Mouse (Mus musculus): Measurements from ENCODE around the gene Trim66.

Trim66 gene

DNA sequence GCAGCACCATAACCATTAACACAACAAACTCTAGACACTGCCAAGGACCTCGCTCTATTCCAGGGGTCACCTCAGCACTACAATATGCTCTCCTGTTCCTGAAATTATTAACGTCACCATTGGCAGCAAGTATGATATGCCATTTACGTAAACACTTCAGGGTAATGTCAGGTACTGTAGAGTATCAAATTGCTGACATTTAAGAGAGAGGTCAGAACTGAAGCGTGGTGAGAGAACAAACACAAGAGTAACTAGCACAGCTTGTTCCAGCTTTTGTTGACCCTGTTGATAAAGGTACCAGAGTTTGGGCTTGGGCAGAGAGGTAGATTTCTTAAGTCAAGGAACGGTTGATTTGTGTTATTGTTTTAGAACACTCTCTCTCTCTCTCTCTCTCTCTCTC is 65.2 kb downstream of the Trim66 start:
- no peak for DNase-seq

DNA sequence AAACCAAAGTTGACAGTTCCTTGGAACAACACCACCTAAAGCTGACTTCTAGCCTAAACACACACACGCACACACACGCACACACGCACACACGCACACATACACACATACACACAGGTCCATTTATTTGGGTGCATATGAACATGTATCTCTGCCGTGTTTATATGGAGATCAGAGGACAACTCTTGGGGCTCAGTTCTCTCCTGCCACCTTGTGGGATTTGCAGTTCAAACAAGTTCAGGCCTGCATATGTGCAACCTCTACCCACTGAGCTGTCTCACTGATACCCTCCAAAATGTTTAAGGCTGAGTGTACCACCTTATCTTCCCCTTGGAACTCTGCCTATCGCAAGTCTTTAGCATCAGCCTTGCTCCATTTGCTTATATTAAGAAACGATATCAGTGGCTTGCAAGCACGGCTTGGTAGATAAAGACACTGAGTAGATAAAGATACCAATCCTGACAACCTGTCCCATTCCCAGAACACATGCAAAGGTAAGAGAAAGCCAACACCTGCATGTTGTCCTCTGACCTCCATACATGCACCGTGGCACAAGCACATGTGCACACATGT is 67.2 kb downstream of the Trim66 start:
- peak; percentile 54 for DNase-seq

DNA sequence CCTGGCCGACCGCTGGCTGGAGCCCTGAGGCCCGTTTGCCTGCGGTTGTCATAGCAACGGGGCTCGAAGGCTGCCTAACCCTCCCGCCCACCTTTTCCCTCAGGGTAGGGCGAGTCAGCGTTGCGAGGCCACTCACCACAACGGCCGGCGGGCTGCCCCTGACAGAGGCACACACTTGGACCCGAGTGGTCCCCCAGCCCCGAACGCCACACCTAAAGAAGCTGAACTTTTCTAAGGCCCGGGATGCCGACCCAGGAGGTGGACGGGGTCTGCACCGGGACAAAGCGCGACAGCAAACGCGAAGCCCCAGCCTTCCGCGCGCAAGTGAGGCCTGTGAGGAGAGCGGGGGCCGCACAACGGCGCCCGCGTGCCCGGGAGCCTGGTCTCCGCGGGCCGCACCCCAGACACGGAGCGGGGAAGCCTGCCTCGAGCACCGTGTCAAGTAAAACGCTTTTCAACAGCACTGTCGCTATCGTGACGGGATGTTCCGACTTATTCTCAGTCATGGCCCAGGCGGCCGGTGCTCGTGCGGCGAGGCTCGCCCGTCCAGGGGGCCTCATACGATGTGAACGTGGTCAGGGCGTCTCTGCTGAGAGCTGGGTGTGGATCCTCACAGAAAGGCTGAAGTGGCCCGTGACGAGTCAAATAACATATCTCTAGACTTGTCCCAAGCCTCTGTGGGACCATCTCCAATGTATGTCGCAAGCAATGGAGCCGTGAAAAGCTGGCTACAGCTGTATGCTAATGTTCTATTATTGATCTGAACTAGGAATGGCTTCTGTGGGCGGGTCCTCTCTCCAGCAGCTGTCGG is 68.9 kb downstream of the Trim66 start, which contains the start of gene Stk33:
Gene Stk33 (minus strand): TSS at position 301 of the 811 bp plus-strand sequence.
- DNase-seq: peak; percentile 87

DNA sequence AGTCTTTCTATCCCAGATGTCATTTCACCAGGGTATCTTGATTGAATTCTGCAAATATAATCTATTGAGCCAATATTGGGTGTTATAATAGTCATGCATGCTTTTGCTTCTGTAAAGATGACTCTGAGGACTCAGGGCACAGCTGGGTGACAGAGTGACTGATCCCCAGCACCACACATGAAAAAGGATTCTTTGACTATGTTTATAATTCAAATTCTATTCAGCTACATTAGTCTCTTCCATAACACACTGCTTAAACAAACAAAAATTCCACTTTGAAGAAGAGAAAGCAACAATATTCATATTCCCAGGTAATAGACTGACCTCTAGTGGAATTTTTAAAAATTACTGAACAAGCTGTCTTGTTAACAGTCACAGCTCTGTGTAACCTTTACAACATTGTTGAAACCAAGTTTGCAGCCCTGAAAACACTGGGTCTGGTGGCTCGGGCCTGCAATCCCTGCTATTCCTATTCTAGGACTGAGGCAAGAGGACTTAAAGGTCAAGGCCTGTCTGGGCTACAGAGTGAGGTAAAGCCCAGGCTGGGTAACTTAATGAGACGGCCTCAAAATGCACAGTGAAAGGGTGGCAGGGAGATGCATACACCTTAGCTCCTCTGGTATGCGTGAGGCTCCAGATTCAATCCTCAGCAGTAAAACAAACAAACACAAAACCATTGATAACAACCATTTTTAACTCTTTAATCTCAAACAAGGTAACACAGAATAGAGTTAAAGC is 83.3 kb downstream of the Trim66 start:
- peak; percentile 63 for DNase-seq

DNA sequence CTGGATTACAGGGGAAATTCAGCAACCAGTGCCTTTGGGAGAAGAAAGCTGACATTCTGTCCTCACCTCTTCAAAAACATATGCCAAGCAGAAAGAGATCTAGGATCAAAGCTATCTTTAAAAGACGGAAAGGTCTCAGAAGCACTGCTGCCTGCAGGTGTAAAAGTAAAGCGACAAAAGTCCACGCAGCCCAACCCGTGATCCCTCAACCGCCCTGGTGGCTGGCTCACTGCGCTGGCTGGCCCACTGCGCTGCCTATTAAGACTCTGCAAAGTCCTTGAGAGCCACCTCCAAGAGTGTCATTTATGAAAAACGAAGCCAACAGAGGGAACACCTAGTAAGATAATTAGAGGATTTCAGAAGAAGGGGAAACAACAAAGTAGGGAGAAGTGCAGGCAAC is 85.1 kb downstream of the Trim66 start:
- no peak for DNase-seq

DNA sequence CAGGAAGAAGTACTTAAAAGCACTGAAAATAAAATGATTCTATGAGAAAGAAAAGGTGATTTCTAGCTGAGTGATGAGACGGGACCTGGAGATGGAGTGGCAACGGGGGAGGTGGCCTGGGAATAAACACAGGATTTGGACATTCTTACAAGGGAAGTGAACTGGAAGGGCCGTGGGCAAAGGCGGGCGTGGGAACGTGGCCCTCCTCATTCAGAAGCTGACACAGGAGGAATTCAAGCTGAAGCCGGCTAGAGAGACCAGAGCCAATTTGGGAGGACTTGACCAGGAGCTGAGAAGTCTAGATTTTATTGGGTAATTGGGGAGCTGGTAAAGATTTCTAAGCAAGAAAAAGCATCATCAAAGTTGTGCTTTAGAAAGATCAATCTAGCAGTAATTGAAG is 102.4 kb downstream of the Trim66 start:
- peak; percentile 40 for DNase-seq

DNA sequence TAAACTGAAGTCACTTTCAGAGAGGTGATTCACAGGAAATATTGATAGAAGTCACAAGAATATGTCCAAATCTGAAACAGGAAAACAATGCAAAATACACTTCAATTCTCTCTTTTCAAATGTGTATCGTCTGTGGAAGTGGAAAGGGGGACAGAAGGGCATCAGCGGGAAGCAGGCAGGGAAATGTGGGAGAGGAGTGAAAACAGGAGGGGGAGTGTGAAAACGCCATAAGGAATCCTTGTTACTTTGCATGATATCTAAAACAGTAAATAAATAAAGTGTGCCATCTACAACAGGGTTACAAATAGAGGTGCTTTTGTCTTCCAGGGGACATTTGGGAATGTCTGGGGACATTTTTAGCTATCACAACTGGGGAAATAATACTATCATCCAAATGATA is 108.6 kb downstream of the Trim66 start:
- no peak for DNase-seq

Data from retina, postnatal 1 day (tissue).